Mouse (Mus musculus) common myeloid progenitor, adult 5-6 weeks (primary cell): ENCODE data around the gene Btbd35f1. TPM values are rescaled to one million over a fixed set of nuclear protein-coding genes. Genes with fewer than 3 reads are reported as not detected.
"Not testable (repeated sequence)": the region's sequence is repeated elsewhere in the genome, so short reads cannot be mapped to it uniquely, and the experiment has no call there.

Experiments
- ATAC-seq: replicated peaks from 2 replicates; pipeline ENCODE4 v1.8.0; 2016; ENCODE audit warnings: low read depth, mild to moderate bottlenecking, moderate TSS enrichment, inconsistent platforms; ENCODE audit not compliant: poor library complexity, severe bottlenecking
- total RNA-seq: library from RNA; stranded (forward); fragments of 200-1000, 187-1606 nt; gene quantifications from 2 replicates; pipeline ENCODE4 v1.2.3, GENCODE M21; 2017

The Btbd35f1 gene
- total RNA-seq = not detected in 2 replicates

GRCm38 (mm10) chrX:32559755-32560154, at the start of gene Btbd35f1:
Btbd35f1 (plus strand) TSS chrX:32560055.
- ATAC-seq = not testable (repeated sequence)

DNA sequence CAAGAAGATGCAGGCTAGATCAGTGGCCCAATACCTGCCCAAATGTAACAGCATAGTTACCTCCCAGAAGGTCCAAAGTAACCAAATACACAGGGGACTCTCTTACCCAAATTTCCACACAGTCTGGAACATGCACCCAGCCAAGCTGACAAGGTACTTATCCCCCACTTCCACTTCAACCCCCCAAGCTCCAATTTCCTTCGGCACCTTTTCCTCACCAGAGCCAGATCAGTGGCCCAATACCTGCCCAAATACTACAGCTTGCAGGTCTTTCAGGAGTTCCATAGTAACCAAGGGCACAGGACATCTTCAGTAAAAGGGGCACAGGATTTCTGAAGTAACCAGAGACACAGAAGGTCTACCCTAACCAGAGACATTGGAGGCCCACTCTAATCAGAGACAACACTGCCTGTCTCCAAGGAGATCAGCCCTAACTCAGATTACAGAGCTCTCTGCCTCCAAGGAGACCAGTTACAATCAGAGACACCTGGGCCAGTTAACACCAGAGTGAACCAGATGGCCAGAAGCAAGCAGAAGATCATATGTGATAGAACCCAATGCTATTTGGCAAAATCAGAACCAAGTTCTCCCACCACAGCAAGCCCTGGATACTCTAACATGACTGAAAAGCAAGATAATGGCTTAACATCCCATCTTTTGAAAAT, 31.2 kb downstream of the Btbd35f1 start:
- not testable (repeated sequence) for ATAC-seq

- not testable (repeated sequence) for ATAC-seq
Measured at GRCm38 (mm10) chrX:32601008-32601407, 41.2 kb downstream of the Btbd35f1 start.

DNA sequence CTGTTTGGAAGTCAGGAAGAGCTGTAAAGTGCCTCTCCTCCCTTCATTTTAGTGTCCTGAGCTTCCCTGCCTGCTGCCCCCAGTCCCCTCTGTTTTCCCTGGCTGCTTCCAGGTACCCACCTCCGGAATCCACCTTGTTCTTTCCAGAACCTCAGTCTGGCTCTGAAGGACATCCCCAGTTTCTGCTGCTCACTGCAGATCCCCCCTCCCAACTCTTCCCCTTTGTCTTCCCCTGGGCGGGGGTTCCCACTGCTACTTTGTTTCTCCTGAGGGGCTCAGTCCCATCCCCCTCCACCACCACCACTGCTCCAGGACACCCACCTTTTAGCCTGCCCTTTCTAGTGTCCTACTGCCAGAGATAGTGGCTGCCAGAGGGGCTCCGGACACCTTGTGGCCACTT, 41.6 kb downstream of the Btbd35f1 start:
- ATAC-seq = not testable (repeated sequence)

Other genes starting within 250 kb of the Btbd35f1 start
- gene Gm5926, start 90.7 kb downstream of the Btbd35f1 start, total RNA-seq = not detected in 2 replicates
- not detected in 2 replicates for gene Btbd35f21, start 166.1 kb downstream of the Btbd35f1 start, total RNA-seq